Mouse (Mus musculus) hindbrain, embryonic 14.5 days (tissue): Measurements from ENCODE around the gene Abca4. TPM values are rescaled to one million over a fixed set of nuclear protein-coding genes. Genes with fewer than 3 reads are reported as not detected.
A peak's percentile ranks its signal among the peaks of the same experiment; 100 is the strongest.

Experiments used
- ATAC-seq: fragments of 200-750 bp; cut with Nextera tagmentation; 2 replicates; pipeline ENCODE4 v1.8.0; 2017; ENCODE audit warnings: moderate number of reproducible peaks, mild to moderate bottlenecking, moderate TSS enrichment, moderate library complexity; ENCODE audit not compliant: low FRiP score
- DNase-seq: peaks from one replicate; pipeline ENCODE4 v3.0.0-alpha.2; 2015; ENCODE audit warnings: low spot score
- H3K27ac ChIP-seq: fragments of 300-500 bp; sonication (generic); 2 replicates; pipeline ENCODE4 v1.5.1; 2014; ENCODE audit warnings: mild to moderate bottlenecking, moderate library complexity
- H3K27me3 ChIP-seq: fragments of 300-500 bp; sonication (generic); 2 replicates; pipeline ENCODE4 v1.6.1; 2014; ENCODE audit warnings: mild to moderate bottlenecking, low read length, mixed read lengths; ENCODE audit not compliant: control insufficient read depth, insufficient read depth
- H3K36me3 ChIP-seq: fragments of 300-500 bp; sonication (generic); replicated peaks from 2 replicates; pipeline ENCODE4 v1.6.1; 2014; ENCODE audit not compliant: control insufficient read depth, insufficient read depth
- H3K4me1 ChIP-seq: fragments of 300-500 bp; sonication (generic); replicated peaks from 2 replicates; pipeline ENCODE4 v1.6.1; 2014; ENCODE audit warnings: antibody characterized with exemption, low read length, mixed read lengths; ENCODE audit not compliant: control insufficient read depth, insufficient read depth
- H3K4me2 ChIP-seq: fragments of 300-500 bp; sonication (generic); replicated peaks from 2 replicates; pipeline ENCODE4 v1.6.1; 2014; ENCODE audit warnings: mild to moderate bottlenecking, moderate library complexity
- H3K4me3 ChIP-seq: fragments of 300-500 bp; sonication (generic); replicated peaks from 2 replicates; pipeline ENCODE4 v1.5.1; 2014; ENCODE audit warnings: mild to moderate bottlenecking, low read length
- H3K9ac ChIP-seq: fragments of 300-500 bp; sonication (generic); 2 replicates; pipeline ENCODE4 v1.6.1; 2014
- H3K9me3 ChIP-seq: fragments of 300-500 bp; sonication (generic); 2 replicates; pipeline ENCODE4 v1.6.1; 2016; ENCODE audit warnings: low read length; ENCODE audit not compliant: control insufficient read depth
- WGBS: fragments of 180-500 bp; shearing (Covaris S2); extraction: QIAGEN DNeasy Blood & Tissue Kit; methylation state at CpG from one replicate; pipeline ENCODE4 v1.1.7; 2014; 5-methylcytosine and 5-hydroxymethylcytosine counted together
- polyA plus RNA-seq: library from polyadenylated mRNA; unstranded; fragments of >200 nt; fragmentation: Nextera tagmentation; extraction: Ambion mirVana; gene quantifications from 2 replicates; pipeline ENCODE4 v1.2.1, GENCODE M21; 2014

The Abca4 gene
- 4.1 and 5.1 TPM in 2 replicates for polyA plus RNA-seq

DNA sequence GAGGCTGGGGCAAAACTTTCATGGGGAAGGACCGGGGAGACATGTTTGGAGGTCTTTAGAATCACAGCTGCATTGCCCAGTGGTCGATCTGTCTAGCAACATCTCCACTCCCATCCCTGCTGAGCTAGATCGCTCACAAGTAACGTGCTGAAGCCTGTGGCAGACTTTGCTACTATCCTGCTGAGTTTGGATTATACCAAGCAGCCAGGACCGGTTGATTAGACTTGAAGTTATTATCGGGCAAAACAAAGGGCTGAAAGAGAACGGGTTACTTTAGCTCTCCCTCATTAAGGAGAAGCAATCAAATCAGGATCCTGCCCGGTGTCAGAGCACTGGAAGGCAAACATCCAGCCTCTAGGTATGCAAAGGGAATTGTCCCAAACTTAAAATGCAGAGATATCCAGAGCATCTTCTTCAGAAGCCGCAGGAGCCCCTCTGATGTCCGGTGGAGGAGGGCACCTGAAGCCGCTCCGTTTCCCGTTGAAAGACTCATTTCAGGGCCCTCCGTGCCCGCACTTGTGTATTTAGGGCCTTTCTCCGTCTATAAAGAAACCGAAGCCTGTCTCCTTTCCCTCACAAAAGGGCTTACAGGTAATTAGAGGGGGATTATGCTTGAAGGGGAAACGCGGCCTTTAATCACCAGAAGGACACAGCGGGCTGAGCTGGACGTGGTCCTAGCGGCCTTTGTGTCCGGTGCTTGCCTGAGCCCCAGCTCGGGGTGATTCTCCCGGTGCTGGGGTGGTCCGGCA, at the start of gene Abca4:
Gene Abca4, plus strand, starts transcription at position 645 of the 749 bp plus-strand sequence.
- Histone ChIP-seq H3K4me3 (peak within 1 kb of the TSS; percentile 16), H3K36me3 (no peaks in the 10 kb centered on the region), H3K9ac (peak within 1 kb of the TSS; percentile 14), H3K27me3 (peaks cover 56% of the 10 kb centered on the region), H3K27ac (no peak within 1 kb of the TSS), H3K4me1 (peaks cover 41% of the 10 kb centered on the region), H3K4me2 (peak within 1 kb of the TSS; percentile 40), H3K9me3 (no peaks in the 10 kb centered on the region)
- ATAC-seq: no peak
- peak; percentile 45 for DNase-seq
- 3% methylated on average over 26 of the region's 26 CpGs for WGBS

DNA sequence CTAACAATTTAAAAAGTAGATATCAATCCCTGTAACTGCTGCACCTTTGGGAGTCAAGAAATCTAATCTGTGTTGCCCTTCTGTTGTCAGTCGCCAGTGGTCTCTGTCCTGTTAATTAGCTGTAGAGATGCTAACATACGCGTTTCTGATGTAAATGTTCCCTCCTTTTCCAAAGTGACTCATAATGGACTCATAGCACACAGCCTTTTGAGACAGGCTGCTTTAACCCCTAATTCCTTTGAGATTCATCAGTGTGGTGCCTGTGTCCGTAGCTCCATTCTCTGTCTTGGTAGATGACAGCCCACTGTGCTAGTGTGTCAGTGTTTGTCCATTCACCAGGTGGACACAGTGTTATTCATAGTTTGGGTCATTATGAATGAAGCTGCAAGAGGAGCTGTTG, 49.1 kb upstream of the Abca4 start:
- WGBS: 45% methylated on average over 4 of the region's 4 CpGs
- Histone ChIP-seq H3K4me1 (no peaks in the 10 kb centered on the region), H3K9ac (no peak overlapping the region), H3K4me2 (no peak overlapping the region), H3K4me3 (no peak overlapping the region), H3K27me3 (no peaks in the 10 kb centered on the region), H3K9me3 (no peaks in the 10 kb centered on the region), H3K27ac (no peak overlapping the region), H3K36me3 (no peaks in the 10 kb centered on the region)
- ATAC-seq (no peak), DNase-seq (no peak)

DNA sequence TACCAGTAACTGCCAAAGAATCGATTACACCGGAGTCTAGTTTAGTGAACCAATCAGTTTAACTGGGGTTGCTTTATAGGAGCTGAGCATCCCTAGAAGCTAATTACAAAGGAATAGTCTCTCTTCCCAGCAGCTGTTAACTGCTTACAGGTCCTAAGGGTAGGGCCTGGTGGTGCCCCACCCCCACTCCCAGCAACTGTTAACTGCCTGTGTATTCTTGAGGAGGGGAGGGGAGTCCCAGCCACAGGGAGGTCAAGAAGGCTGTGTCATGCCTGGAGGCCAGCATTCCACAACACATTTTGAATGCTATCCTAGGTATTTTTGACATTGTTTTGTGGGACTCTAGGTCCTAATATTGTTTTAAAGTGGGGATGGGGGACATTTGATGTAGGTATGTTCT, 44.3 kb upstream of the Abca4 start:
- Histone ChIP-seq H3K9ac (no peak overlapping the region), H3K4me3 (no peak overlapping the region), H3K36me3 (no peaks in the 10 kb centered on the region), H3K27ac (no peak overlapping the region), H3K4me2 (no peak overlapping the region), H3K9me3 (no peaks in the 10 kb centered on the region), H3K4me1 (no peaks in the 10 kb centered on the region), H3K27me3 (no peaks in the 10 kb centered on the region)
- no peak for DNase-seq
- no peak for ATAC-seq
- 79% methylated on average over 2 of the region's 2 CpGs for WGBS

DNA sequence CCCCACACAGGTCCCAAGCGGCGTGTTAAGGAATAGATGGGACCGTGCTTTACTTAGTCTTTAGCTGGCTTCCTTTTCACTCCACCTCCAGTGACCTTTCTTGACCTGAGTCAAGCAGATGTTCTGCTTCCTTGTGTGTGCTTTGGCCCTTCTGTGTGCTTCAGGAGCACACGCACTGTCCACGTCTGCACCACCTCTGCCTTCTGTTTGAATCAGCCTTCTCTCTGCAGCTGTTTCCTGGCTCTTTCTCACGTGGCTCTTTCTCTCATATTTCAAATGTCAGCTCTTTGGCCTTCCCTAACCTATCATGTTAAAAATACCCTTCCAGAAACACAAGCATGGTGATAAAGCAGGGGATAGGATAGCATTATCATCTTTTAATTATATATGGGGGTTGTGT, 42.7 kb upstream of the Abca4 start:
- Histone ChIP-seq H3K9ac (no peak overlapping the region), H3K4me1 (no peaks in the 10 kb centered on the region), H3K4me2 (no peak overlapping the region), H3K4me3 (no peak overlapping the region), H3K36me3 (no peaks in the 10 kb centered on the region), H3K27me3 (no peaks in the 10 kb centered on the region), H3K9me3 (no peaks in the 10 kb centered on the region), H3K27ac (no peak overlapping the region)
- no peak for DNase-seq
- 82% methylated on average over 6 of the region's 6 CpGs for WGBS
- no peak for ATAC-seq

DNA sequence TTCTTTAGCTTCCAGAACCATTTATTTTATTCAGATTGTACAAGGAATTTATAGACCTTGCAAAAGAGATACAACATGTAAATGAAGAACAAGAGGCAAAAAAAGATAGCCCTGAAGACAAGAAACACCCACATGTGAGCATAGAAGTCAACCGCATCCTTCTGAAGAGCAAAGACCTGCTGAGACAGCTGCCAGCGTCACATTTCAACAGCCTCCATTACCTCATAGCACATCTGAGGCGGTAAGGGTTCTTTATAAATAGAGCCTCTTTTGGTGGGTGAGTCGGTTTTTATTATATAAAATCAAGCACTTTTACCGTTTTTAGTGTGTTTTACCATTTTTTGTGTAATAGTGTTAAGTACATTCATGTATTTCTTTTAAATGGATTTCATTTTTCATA, 34.4 kb upstream of the Abca4 start:
- Histone ChIP-seq H3K9me3 (no peaks in the 10 kb centered on the region), H3K4me1 (no peaks in the 10 kb centered on the region), H3K27ac (no peak overlapping the region), H3K27me3 (no peaks in the 10 kb centered on the region), H3K36me3 (no peaks in the 10 kb centered on the region), H3K4me3 (no peak overlapping the region), H3K4me2 (no peak overlapping the region), H3K9ac (no peak overlapping the region)
- no peak for DNase-seq
- WGBS: 92% methylated on average over 5 of the region's 5 CpGs
- ATAC-seq: no peak

DNA sequence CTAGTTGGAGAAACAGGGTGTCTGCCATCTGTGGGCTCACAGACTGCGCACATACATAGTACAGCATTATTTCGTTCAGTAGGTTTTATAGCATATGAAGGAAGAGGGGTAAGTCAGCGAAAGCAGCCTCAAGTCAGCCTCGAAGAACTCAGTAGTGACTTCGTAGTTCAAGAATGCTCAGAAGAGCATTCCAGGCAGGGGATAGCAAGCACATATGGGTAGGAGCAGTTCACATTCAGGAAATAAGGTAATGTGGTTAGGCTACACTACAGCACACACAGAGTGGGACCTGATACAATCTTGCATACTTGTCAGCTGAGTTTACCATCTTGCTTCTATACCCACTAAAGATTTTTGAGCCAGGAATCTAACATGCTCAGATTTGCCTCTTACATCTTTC, 34.0 kb upstream of the Abca4 start:
- 92% methylated on average over 5 of the region's 5 CpGs for WGBS
- ATAC-seq (no peak), DNase-seq (no peak)
- Histone ChIP-seq H3K27me3 (no peaks in the 10 kb centered on the region), H3K4me3 (no peak overlapping the region), H3K4me2 (no peak overlapping the region), H3K27ac (no peak overlapping the region), H3K4me1 (no peaks in the 10 kb centered on the region), H3K36me3 (no peaks in the 10 kb centered on the region), H3K9ac (no peak overlapping the region), H3K9me3 (no peaks in the 10 kb centered on the region)

DNA sequence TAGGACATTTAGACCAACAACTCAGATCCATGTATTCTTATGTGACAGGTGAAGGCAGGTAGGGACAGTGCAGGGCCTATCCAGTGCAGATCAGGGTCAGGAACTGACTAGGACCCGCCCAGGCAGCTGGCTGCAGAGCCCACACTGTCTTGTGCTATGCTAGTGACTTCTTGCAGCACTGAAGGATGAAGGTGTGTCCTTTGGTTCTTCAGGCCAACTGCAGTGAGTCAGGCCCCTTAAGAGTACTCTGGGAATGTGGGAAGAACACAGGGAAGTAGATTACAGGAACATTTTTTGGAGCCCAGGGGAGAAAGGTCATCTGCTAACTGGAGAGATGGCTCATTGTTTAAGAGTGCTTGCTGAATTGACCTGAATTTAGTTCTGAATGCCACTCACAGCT, 31.8 kb upstream of the Abca4 start:
- DNase-seq (no peak), ATAC-seq (no peak)
- Histone ChIP-seq H3K27ac (no peak overlapping the region), H3K27me3 (no peaks in the 10 kb centered on the region), H3K4me2 (no peak overlapping the region), H3K4me1 (no peaks in the 10 kb centered on the region), H3K4me3 (no peak overlapping the region), H3K9me3 (no peaks in the 10 kb centered on the region), H3K9ac (no peak overlapping the region), H3K36me3 (no peaks in the 10 kb centered on the region)
- 92% methylated on average over 1 of the region's 1 CpGs for WGBS

DNA sequence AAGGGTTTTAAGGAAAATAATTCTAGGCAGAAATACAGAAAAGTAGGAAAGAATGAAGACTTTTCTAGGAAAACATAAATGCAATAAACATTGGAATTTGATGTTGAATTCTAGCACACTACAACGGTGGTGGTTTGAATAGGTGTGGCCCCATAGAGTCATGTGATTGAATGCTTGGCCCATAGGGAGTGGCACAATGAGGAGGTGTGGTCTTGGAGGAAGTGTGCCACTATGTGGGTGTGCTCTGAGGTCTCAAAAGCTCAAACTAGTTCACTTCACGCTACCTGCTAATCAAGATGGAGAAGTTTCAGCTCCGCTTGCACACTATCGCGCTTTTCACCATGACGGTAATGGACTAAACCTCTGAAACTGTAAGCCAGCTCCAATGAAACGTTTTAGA, 25.8 kb upstream of the Abca4 start:
- DNase-seq (no peak), ATAC-seq (no peak)
- Histone ChIP-seq H3K27ac (no peak overlapping the region), H3K36me3 (no peaks in the 10 kb centered on the region), H3K27me3 (no peaks in the 10 kb centered on the region), H3K4me2 (no peak overlapping the region), H3K4me1 (no peaks in the 10 kb centered on the region), H3K9me3 (no peaks in the 10 kb centered on the region), H3K4me3 (no peak overlapping the region), H3K9ac (no peak overlapping the region)
- WGBS: 95% methylated on average over 7 of the region's 7 CpGs

DNA sequence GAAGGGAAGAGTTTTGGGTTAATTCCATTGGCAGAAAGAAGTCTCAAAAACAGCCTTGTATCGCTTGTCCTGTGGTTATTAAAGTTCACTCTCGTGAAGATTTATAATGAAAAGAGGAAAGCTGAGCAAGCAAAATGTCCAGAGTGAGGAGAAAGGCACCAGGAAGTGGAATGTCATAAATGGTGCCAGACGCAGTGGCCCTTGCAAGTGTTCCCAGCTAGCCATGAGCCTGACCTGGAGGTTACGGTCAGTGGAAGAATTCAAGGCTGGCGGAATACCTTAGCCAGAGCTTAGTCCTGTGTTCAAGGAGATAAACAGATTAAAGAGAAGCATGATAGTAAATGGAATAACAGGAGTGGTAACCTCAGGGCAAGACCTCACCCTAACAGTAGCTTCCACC, 25.1 kb upstream of the Abca4 start:
- 88% methylated on average over 5 of the region's 5 CpGs for whole genome bisulfite sequencing
- Histone ChIP-seq H3K27ac (no peak overlapping the region), H3K9ac (no peak overlapping the region), H3K36me3 (no peaks in the 10 kb centered on the region), H3K9me3 (no peaks in the 10 kb centered on the region), H3K4me3 (no peak overlapping the region), H3K27me3 (no peaks in the 10 kb centered on the region), H3K4me1 (no peaks in the 10 kb centered on the region), H3K4me2 (no peak overlapping the region)
- ATAC-seq: no peak
- DNase-seq: no peak
